Mouse (Mus musculus) spleen, adult 2 months (tissue): ENCODE results near the gene Ppp1r14c. TPM values are rescaled to one million over a fixed set of nuclear protein-coding genes. Genes with fewer than 3 reads are reported as not detected.
"Not testable (repeated sequence)": the region's sequence is repeated elsewhere in the genome, so short reads cannot be mapped to it uniquely, and the experiment has no call there.

Source experiments
- DNase-seq, 2 experiments: peaks; one replicate each; pipeline versions ENCODE4 v3.0.0 to v3.0.0-alpha.2; 2012 to 2021; ENCODE audit warnings: low spot score in 2 of 2, low read depth in 1 of 2
- H3K27ac ChIP-seq: fragments of 200-500 bp; 2 replicates; pipeline ENCODE4 v1.5.1; 2012; ENCODE audit warnings: low read length, inconsistent platforms; ENCODE audit not compliant: insufficient read depth
- H3K27me3 ChIP-seq: fragments of 200-500 bp; 2 replicates; pipeline ENCODE4 v1.6.1; 2012; ENCODE audit warnings: mild to moderate bottlenecking, moderate library complexity, low read length, inconsistent platforms; ENCODE audit not compliant: control insufficient read depth, insufficient read depth
- H3K36me3 ChIP-seq: fragments of 200-500 bp; 2 replicates; pipeline ENCODE4 v1.6.1; 2012; ENCODE audit warnings: mild to moderate bottlenecking, low read length, inconsistent platforms; ENCODE audit not compliant: control insufficient read depth, insufficient read depth
- H3K4me1 ChIP-seq: fragments of 200-500 bp; 2 replicates; pipeline ENCODE4 v1.6.1; 2011; ENCODE audit warnings: inconsistent platforms; ENCODE audit not compliant: control insufficient read depth, insufficient read depth, insufficient read length
- H3K4me3 ChIP-seq: fragments of 200-500 bp; 2 replicates; pipeline ENCODE4 v1.5.1; 2011; ENCODE audit warnings: mild to moderate bottlenecking, inconsistent platforms; ENCODE audit not compliant: insufficient read depth, insufficient read length; ENCODE audit errors: extremely low read depth
- CTCF ChIP-seq: fragments of 200-500 bp; IDR thresholded peaks from 2 replicates; pipeline ENCODE4 v1.5.1; 2011; ENCODE audit warnings: mild to moderate bottlenecking, inconsistent platforms; ENCODE audit not compliant: insufficient read depth, insufficient read length, insufficient replicate concordance; ENCODE audit errors: extremely low read depth
- POLR2A ChIP-seq: fragments of 200-500 bp; IDR thresholded peaks from 2 replicates; pipeline ENCODE4 v1.6.1; 2011; ENCODE audit warnings: low read depth, low read length, inconsistent platforms
- WGBS: fragments of 180-500 bp; shearing (Covaris S2); methylation state at CpG from one replicate; pipeline ENCODE4 v1.1.7; 2018; 5-methylcytosine and 5-hydroxymethylcytosine counted together
- polyA plus RNA-seq: library from polyadenylated mRNA; depleted of rRNA; stranded (reverse); fragments of >200 nt; gene quantifications from 2 replicates; pipeline ENCODE4 v1.2.3, GENCODE M21; 2012

The Ppp1r14c gene
- polyA plus RNA-seq, 1 experiment = not detected

DNA sequence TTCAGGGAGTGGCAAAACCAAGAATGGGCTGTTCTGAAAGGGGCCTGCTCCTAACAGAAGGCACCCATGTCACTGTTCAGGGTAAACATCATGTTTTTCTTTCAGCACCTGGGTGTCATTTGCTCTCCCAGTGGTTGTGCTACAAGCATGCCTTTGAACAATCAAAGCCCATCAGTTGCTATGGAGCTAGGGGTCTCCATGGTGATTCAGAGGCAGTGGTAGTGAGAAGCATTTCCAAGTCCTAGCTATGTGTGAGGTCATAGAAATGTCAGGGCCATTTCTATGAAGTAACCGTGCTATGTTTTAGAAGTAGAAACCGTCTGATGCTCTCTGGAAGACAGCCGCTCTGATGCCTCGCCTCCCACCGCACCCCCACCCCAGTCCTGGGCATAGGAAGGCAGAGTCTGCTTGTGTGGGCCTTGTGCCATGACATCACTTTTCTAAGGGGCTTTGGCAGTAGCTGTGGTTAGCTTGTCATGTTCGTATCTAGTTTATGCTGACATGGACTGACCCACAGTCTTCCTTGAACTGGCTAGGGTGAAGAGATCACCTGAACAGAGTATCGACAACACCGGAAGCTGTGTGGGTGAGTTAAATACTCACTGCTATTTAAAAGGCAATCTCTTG, 69.1 kb downstream of the Ppp1r14c start:
- H3K27me3 ChIP-seq = no peaks in the 10 kb centered on the region
- H3K4me3 ChIP-seq = no peak overlapping the region
- no peak for TF ChIP-seq POLR2A
- no peak for TF ChIP-seq CTCF
- no peaks in the 10 kb centered on the region for H3K36me3 ChIP-seq
- 92% methylated on average over 8 of the region's 8 CpGs for WGBS
- no peak overlapping the region for H3K27ac ChIP-seq
- DNase-seq = no peak
- no peaks in the 10 kb centered on the region for H3K4me1 ChIP-seq

DNA sequence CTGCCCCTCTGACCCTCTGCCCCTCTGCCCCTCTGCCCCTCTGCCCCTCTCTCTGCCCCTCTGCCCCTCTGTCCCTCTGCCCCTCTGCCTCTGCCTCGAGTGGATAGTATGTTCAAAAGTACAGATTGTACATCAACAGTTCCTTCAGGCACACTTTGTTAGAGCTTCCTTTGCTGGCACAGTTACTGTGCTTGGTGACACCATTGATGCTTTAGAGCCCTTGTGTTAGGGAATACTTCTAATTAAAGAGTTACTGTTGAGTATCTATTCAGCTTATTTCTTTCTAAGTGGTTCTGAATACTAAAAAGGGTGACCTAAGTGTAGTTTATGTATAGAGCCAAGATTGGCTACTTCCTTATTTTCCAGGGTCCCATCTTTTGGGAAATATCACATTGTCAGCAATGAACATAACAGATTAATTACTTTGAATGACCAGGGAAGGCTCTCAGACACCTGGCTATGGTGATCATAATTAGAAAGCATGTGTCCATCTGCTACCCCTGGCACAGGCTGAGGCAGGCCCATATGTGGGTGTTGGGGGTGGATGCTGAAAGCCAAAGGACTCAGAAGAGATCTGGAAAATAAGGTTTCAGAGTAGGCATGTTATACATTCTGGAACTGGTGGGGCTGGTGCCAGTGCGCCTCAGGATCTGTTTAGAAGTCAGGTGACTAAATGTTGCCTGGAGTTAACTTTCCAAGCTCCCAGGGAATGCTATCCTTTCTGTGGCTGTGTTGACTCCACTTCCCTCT, 75.0 kb downstream of the Ppp1r14c start:
- Histone ChIP-seq H3K4me3 (no peak overlapping the region), H3K36me3 (no peaks in the 10 kb centered on the region), H3K4me1 (no peaks in the 10 kb centered on the region), H3K27me3 (no peaks in the 10 kb centered on the region), H3K27ac (no peak overlapping the region)
- 61% methylated on average over 2 of the region's 2 CpGs for WGBS
- DNase-seq = no peak
- TF ChIP-seq POLR2A (no peak), CTCF (no peak)

DNA sequence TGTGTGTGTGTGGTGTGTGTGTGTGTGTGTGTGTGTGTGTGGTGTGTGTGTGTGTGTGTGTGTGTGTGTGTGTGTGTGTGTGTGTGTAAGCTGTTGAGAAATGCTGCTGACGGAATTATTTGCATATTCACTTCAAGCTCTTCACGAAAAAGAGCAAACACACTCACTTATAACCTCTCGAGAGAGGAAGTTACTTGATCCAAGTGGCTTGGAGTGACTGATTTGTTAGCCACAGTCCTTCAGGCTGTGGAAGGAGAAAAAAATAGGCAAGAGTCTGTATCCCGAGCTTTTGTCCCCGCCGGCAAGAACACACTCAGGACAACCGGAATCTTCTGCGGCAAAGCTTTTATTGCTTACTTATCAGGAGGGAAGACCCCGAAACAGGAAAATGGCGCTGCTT, 80.9 kb downstream of the Ppp1r14c start:
- DNase-seq, H3K27ac ChIP-seq: not testable (repeated sequence)

DNA sequence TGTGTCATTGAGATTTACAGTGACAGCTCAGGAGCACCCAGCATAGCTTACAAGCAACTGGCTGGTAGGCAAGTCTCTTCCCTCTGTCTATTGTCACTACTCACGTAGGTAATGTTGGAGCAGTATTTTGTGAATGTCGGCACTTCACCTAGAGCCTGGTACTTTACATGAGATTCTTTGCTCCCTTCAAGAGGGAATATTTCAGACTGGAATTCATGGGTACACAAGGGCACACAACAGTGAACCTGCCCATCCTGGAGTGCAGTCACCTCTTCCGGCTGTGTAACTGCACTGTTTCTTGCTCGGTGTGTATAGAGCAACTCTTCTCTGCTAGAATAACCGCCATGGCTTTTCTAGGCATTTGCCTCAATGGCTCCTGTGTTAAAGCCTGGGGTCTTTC, 82.8 kb downstream of the Ppp1r14c start:
- no peaks in the 10 kb centered on the region for H3K36me3 ChIP-seq
- no peaks in the 10 kb centered on the region for H3K27me3 ChIP-seq
- H3K4me3 ChIP-seq = no peak overlapping the region
- H3K4me1 ChIP-seq = no peaks in the 10 kb centered on the region
- no peak overlapping the region for H3K27ac ChIP-seq
- DNase-seq = no peak
- WGBS = 83% methylated on average over 5 of the region's 5 CpGs
- TF ChIP-seq CTCF = no peak

More for the DNA sequence above, 80.9 kb downstream of the Ppp1r14c start:
- not testable (repeated sequence) for H3K4me1 ChIP-seq, H3K27me3 ChIP-seq, H3K4me3 ChIP-seq, H3K36me3 ChIP-seq
- 79% methylated on average over 10 of the region's 10 CpGs for WGBS

DNA sequence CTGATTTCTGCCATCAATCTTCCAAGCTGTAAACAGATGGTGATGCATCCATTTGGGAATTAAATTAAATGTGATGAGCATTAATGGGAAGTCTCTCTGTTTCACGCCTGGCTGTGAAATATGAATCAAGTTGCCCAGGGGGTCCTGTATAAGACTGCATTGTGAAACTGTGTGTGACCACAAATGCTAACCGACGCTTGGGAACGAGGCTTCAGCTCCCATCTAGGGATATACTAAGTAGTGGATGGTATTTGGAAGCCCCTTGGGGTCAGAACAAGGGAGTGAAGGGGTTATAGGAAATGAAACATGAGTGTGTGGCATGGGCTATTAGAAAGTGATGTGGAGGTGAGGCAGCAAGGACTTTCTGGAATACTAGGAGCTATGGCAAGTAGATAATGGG, 86.1 kb downstream of the Ppp1r14c start:
- no peaks in the 10 kb centered on the region for H3K36me3 ChIP-seq
- H3K27ac ChIP-seq = no peak overlapping the region
- no peak overlapping the region for H3K4me3 ChIP-seq
- no peaks in the 10 kb centered on the region for H3K27me3 ChIP-seq
- no peak for TF ChIP-seq CTCF
- 82% methylated on average over 4 of the region's 4 CpGs for WGBS
- no peak for DNase-seq
- no peaks in the 10 kb centered on the region for H3K4me1 ChIP-seq

DNA sequence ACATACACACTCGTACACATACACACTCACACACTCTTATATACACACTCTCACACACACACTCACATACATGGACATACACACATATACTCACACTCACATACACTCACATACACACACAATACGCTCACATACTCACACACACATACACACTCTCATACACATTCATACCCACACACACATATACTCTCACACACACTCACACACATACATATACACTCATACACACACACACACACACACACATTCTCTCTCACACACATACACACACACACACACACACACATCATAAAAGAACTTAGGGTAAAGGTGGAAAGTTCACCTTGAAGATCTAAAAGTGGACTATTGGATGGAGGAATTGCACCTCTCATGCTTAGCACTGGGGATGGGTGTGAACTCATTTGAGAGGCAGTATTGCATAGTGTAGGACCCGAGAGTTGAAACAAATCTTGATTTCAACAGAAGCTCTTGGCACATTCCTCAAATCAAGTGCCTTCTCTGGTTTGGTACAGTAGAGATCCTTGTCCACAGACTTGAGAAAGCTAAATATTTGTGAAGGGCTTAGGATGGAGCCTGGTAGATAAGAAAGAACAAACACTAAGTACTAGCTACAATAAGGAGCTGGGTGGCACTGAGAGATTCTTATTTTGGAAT, 87.1 kb downstream of the Ppp1r14c start:
- DNase-seq = no peak
- Histone ChIP-seq H3K27me3 (no peaks in the 10 kb centered on the region), H3K4me1 (no peaks in the 10 kb centered on the region), H3K27ac (no peak overlapping the region), H3K4me3 (no peak overlapping the region), H3K36me3 (no peaks in the 10 kb centered on the region)
- 77% methylated on average over 3 of the region's 3 CpGs for WGBS
- TF ChIP-seq POLR2A (no peak), CTCF (no peak)

DNA sequence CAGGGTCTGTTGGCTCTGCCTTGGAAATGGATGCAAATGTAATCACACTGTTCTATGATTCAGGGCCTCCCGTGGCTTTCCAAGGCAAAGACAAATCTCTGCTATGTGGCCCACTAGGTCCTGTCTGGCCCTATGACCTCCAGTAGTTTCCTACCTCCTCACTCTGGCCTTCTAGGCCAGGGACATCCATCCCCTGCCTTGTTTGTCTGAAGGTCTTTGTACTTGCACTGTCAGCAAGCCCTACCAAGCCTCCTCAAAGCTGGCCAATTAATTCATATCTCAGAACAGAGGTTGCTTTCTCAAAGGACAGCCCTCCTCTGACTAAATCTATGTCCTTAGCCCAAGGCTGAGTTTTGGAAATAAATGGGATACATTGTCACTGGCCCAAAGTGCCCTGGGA, 92.8 kb downstream of the Ppp1r14c start:
- H3K27me3 ChIP-seq = no peaks in the 10 kb centered on the region
- TF ChIP-seq CTCF (no peak), POLR2A (no peak)
- 85% methylated on average over 1 of the region's 1 CpGs for WGBS
- no peaks in the 10 kb centered on the region for H3K4me1 ChIP-seq
- H3K27ac ChIP-seq = no peak overlapping the region
- no peaks in the 10 kb centered on the region for H3K36me3 ChIP-seq
- no peak overlapping the region for H3K4me3 ChIP-seq
- no peak for DNase-seq
